Mouse (Mus musculus) cortical plate, adult 2 months (tissue): ENCODE results near the gene Ptprg. TPM values are rescaled to one million over a fixed set of nuclear protein-coding genes. Genes with fewer than 3 reads are reported as not detected.

Experiments used
- H3K27ac ChIP-seq: fragments of 200-500 bp; 2 replicates; pipeline ENCODE4 v1.5.1; 2012; ENCODE audit warnings: low read length, control low read depth, inconsistent platforms; ENCODE audit not compliant: insufficient read depth
- H3K4me1 ChIP-seq: fragments of 200-500 bp; 2 replicates; pipeline ENCODE4 v1.6.1; 2011; ENCODE audit warnings: low read length; ENCODE audit not compliant: control insufficient read depth, insufficient read depth
- H3K4me3 ChIP-seq: fragments of 200-500 bp; 2 replicates; pipeline ENCODE4 v1.5.1; 2011; ENCODE audit warnings: mild to moderate bottlenecking, low read length, control low read depth; ENCODE audit not compliant: insufficient read depth
- CTCF ChIP-seq: fragments of 200-500 bp; IDR thresholded peaks from 2 replicates; pipeline ENCODE4 v1.5.1; 2011; ENCODE audit warnings: mild to moderate bottlenecking, control low read depth, low read length; ENCODE audit not compliant: insufficient read depth; ENCODE audit errors: extremely low read depth
- POLR2A ChIP-seq: fragments of 200-500 bp; IDR thresholded peaks from 2 replicates; pipeline ENCODE4 v1.6.1; 2011; ENCODE audit warnings: mild to moderate bottlenecking, low read length, control low read depth; ENCODE audit not compliant: insufficient read depth; ENCODE audit errors: extremely low read depth
- polyA plus RNA-seq: library from polyadenylated mRNA; depleted of rRNA; stranded (reverse); fragments of >200 nt; gene quantifications from 2 replicates; pipeline ENCODE4 v1.2.3, GENCODE M21; 2012

Ptprg gene
- polyA plus RNA-seq, 1 experiment: 27.9 TPM

GRCm38 (mm10) chr14:11690066-11690465 lies 136.7 kb downstream of the Ptprg start:
- TF ChIP-seq POLR2A: no peak
- no peak for TF ChIP-seq CTCF
- no peak overlapping the region for H3K27ac ChIP-seq
- no peak overlapping the region for H3K4me3 ChIP-seq
- H3K4me1 ChIP-seq: peaks cover 4% of the 10 kb centered on the region; the same call in 1 of the 2 replicates

DNA sequence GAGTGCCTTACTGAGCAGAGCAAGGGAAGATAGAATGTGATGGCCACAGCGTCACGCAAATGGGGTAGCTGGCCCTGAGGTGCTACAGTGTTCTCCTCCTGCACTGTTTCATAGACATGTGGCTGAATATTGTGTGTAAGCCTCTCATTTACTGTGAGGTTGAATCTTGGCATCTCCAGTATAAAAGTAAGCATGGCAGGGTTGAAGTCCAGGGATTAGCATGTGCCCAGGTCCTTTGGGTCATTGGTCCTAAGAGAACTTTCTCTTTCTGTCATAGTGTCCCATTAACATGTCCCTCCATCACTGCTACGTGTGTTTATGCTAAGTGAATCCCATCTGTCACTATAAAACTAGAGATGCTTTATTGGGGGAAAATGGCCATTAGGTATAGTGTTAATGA lies 138.2 kb downstream of the Ptprg start:
- H3K27ac ChIP-seq: no peak overlapping the region
- no peak overlapping the region for H3K4me3 ChIP-seq
- H3K4me1 ChIP-seq: peaks cover 4% of the 10 kb centered on the region; the same call in 1 of the 2 replicates
- TF ChIP-seq CTCF: no peak
- no peak for TF ChIP-seq POLR2A

DNA sequence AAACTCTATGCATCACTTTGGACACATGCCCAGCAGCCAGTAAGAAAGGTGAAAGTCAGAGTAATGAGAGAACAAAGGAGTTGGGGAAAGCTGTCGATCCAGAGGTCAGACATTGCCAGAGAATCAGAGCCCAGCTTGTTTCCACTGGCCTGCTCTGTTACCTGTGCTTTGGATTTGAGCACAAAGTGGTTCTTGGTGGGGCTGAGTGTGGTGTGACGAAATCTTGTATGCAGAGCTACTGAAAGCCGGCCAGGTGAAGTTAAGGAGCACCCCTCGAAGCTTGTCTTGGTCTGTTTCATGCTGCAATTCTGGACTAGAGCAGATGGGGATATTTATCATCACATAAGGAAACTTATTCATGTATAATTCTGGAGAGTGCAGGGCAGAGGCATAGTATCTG lies 145.5 kb downstream of the Ptprg start:
- TF ChIP-seq POLR2A: no peak
- TF ChIP-seq CTCF: no peak
- no peaks in the 10 kb centered on the region for H3K4me1 ChIP-seq
- no peak overlapping the region for H3K4me3 ChIP-seq
- no peak overlapping the region for H3K27ac ChIP-seq

DNA sequence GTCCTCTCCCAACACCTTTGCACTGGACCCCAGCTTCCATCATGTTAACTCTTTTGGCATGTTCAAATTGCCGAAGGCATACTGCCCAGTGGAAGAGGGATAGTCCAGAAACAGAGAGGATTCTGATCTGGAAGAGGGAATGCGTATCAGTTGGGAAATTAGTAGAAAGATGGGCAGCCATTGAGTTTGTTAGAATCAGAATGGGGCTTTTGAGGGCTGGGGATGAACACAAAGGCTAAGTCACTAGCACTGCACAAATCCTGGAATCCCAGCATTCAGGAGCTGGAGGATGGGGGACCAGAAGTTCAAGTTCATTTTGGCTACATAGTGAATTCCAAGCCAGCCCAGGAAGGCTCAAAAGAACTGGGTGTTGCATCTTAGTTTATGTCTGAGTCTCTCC lies 146.3 kb downstream of the Ptprg start:
- H3K4me3 ChIP-seq: no peak overlapping the region
- H3K4me1 ChIP-seq: no peaks in the 10 kb centered on the region
- no peak for TF ChIP-seq POLR2A
- no peak for TF ChIP-seq CTCF
- H3K27ac ChIP-seq: no peak overlapping the region

DNA sequence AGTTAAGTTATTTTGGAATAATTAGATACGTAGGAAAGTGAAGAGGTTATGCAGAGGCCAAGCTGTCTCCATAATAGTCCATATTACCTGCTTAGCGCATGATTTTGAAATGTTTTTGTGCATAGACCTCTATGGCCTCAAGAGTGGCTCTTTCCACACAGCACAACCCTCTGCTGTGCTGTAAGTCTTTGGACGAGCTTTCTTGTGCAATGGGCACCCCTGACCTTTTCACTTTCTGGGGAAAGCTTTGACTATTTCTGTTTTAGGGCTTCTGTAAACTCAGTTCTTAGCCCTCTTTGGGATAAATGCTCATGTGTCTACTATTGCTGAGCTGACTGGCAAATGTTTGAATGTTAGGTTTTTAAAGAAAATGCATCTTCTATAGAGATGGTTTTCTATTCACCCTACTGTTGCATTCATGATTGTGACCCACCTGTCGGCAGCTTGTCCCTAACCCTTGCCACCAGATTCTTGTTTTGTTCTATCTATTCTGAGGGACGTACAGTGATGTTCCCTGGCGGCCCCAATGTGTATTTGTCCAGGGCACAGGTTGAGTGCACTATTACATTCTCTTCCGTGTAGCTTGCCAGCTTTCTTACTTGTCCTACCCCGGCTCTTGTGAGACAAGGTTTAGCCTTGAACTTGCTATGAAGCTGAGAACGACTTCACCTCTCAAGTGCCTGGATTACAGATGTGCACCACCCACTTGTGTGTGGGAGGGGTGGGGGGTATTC lies 148.4 kb downstream of the Ptprg start:
- H3K4me1 ChIP-seq: no peaks in the 10 kb centered on the region
- no peak for TF ChIP-seq POLR2A
- TF ChIP-seq CTCF: no peak
- no peak overlapping the region for H3K4me3 ChIP-seq
- no peak overlapping the region for H3K27ac ChIP-seq

- Histone ChIP-seq H3K4me1 (peaks cover 2% of the 10 kb centered on the region), H3K4me3 (no peak overlapping the region), H3K27ac (0 out of 2 replicates have a peak overlapping the region, but pooled peaks have one; percentile 31)
- TF ChIP-seq CTCF: no peak
- no peak for TF ChIP-seq POLR2A
These were observed 149.6 kb downstream of the Ptprg start for GRCm38 (mm10) chr14:11702770-11703477.

- no peak overlapping the region for H3K27ac ChIP-seq
- no peak overlapping the region for H3K4me3 ChIP-seq
- H3K4me1 ChIP-seq: peaks cover 2% of the 10 kb centered on the region
- no peak for TF ChIP-seq CTCF
- TF ChIP-seq POLR2A: no peak
These were observed 151.5 kb downstream of the Ptprg start for GRCm38 (mm10) chr14:11704871-11705270.

DNA sequence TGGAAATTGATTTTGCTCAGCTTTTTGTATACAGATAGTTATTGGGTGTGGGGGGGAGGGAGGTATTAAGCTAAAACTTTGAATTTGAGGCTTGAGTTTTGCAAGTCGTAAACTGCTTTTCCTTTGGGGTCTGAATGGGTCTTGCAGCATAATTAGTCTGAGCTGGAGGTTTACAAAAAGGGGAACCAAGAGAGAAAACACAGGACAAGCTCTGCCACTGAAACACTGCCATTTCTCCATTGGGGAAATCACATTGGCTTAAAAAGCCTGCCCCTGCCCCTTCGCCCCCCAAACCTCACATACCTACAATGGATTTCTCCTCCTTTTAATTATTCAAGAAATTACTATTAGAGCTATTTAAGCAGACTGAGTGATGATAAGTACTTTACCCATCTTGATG lies 156.0 kb downstream of the Ptprg start:
- Histone ChIP-seq H3K4me1 (peaks cover 2% of the 10 kb centered on the region), H3K27ac (no peak overlapping the region), H3K4me3 (no peak overlapping the region)
- TF ChIP-seq CTCF (no peak), POLR2A (no peak)

DNA sequence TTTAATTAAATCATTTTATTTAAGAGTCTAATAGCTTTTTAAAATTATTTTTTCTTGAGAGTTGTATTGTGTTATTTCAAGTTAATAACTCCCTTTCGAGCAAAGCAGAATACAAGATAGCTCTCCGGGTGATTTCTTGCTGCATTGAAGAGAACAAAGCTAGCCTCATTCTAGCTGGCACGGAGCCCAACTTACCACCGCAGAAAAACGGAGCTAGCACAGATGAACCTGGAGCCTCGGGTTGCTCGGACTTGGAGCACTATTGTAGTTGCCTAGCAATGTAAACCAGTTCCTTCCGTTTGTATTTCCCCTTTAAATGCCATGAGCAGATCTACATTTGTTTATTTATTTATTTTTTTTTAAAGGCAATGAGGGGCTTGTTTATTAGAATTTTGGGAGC lies 156.5 kb downstream of the Ptprg start:
- no peak overlapping the region for H3K4me3 ChIP-seq
- peaks cover 2% of the 10 kb centered on the region for H3K4me1 ChIP-seq
- no peak overlapping the region for H3K27ac ChIP-seq
- TF ChIP-seq CTCF (no peak), POLR2A (no peak)
